Mouse (Mus musculus): ENCODE data around the gene Rasgrp2.

Rasgrp2 gene

GRCm38 (mm10) chr19:6383470-6383869, 15.7 kb upstream of the Rasgrp2 start:
- DNase-seq: no peak

GRCm38 (mm10) chr19:6384128-6384527, 15.0 kb upstream of the Rasgrp2 start, which contains the start of gene Pygm:
TSS of gene Pygm (plus strand) at chr19:6384399.
- DNase-seq: peak; percentile 93

GRCm38 (mm10) chr19:6384954-6385353, 14.2 kb upstream of the Rasgrp2 start:
- DNase-seq: no peak

- DNase-seq: no peak
Observed at GRCm38 (mm10) chr19:6385419-6385818, 13.7 kb upstream of the Rasgrp2 start.

- no peak for DNase-seq
Observed at GRCm38 (mm10) chr19:6385821-6386220, 13.3 kb upstream of the Rasgrp2 start.

- no peak for DNase-seq
Observed at GRCm38 (mm10) chr19:6386234-6386633, 12.9 kb upstream of the Rasgrp2 start.

- no peak for DNase-seq
Observed at GRCm38 (mm10) chr19:6388006-6388405, 11.1 kb upstream of the Rasgrp2 start.

- DNase-seq: no peak
Observed at GRCm38 (mm10) chr19:6389803-6390202, 9.3 kb upstream of the Rasgrp2 start.

- DNase-seq: no peak
Observed at GRCm38 (mm10) chr19:6390251-6390650, 8.9 kb upstream of the Rasgrp2 start.

- no peak for DNase-seq
Observed at GRCm38 (mm10) chr19:6392743-6393393, 6.3 kb upstream of the Rasgrp2 start.

- no peak for DNase-seq
Observed at GRCm38 (mm10) chr19:6393637-6394036, 5.5 kb upstream of the Rasgrp2 start.

GRCm38 (mm10) chr19:6396237-6396636, 2.9 kb upstream of the Rasgrp2 start:
- no peak for DNase-seq

GRCm38 (mm10) chr19:6397582-6398249, 1.4 kb upstream of the Rasgrp2 start:
- no peak for DNase-seq

- peak; percentile 88 for DNase-seq
Observed at GRCm38 (mm10) chr19:6398447-6399284, 474 bp upstream of the Rasgrp2 start.

GRCm38 (mm10) chr19:6400096-6401086, 1.3 kb downstream of the Rasgrp2 start:
- DNase-seq: peak; percentile 55

- DNase-seq: peak; percentile 94
Observed at GRCm38 (mm10) chr19:6401131-6401815, 2.1 kb downstream of the Rasgrp2 start.

- DNase-seq: peak; percentile 77
Observed at GRCm38 (mm10) chr19:6401951-6402350, 2.8 kb downstream of the Rasgrp2 start.

- DNase-seq: no peak
Observed at GRCm38 (mm10) chr19:6403869-6404268, 4.7 kb downstream of the Rasgrp2 start.

GRCm38 (mm10) chr19:6405433-6405832, 6.3 kb downstream of the Rasgrp2 start:
- DNase-seq: no peak

- DNase-seq: no peak
Observed at GRCm38 (mm10) chr19:6407109-6407508, 8.0 kb downstream of the Rasgrp2 start.

- no peak for DNase-seq
Observed at GRCm38 (mm10) chr19:6407816-6408510, 8.8 kb downstream of the Rasgrp2 start.
